ENCODE assay signal across 17 mouse cellular contexts in the genomic region with DNA sequence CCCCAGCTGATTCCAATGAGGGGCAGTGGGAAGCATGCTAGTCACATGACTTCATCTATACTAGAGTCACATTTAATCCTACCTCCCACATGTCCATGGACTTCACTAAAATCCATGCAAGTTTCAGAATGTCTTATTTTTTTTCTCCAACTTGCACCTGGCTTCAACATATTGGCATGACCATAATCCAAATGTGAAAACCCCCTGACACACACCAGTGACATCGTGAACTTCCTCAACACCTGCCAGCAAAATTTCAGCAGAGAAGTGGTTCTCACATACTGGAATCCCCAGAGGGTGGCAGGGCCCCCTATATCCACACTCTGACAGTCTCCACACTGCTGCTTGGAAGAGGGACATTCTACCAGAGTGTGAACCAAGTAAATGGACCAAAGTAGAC. TPM values are rescaled to one million over a fixed set of nuclear protein-coding genes. Genes with fewer than 3 reads are reported as not detected.
"Had no signal": no experiment of that assay in that cellular context is flagged by ENCODE, and none has a peak within 500 bp of the region (broad histone marks: within the 10 kb centered on the region; RNA-seq: fewer than 3 reads in every experiment).

No protein-coding gene starts in this region.

- H3K9ac ChIP-seq: neural tube, embryonic 13.5 days; neural tube, embryonic 15.5 days; stomach, embryonic 15.5 days had no signal

- H3K27ac ChIP-seq: neural tube, embryonic 13.5 days; neural tube, embryonic 15.5 days; stomach, embryonic 15.5 days; stomach, postnatal 0 days had no signal

- DNase-seq: retina, postnatal 1 day; right cerebral cortex, adult 18-20 months; right cerebral cortex, postnatal 14 days; right cerebral cortex, postnatal 25 days; right cerebral cortex, postnatal 4 days; spleen, adult 18-20 months; thymus, adult 18-20 months; thymus, adult 2 months; thymus, postnatal 14 days; thymus, postnatal 25 days; thymus, postnatal 36 days; thymus, postnatal 4 days had no signal

- H3K9me3 ChIP-seq: neural tube, embryonic 13.5 days; neural tube, embryonic 15.5 days; stomach, embryonic 15.5 days had no signal

- H3K36me3 ChIP-seq: neural tube, embryonic 13.5 days; neural tube, embryonic 15.5 days; stomach, embryonic 15.5 days had no signal

- H3K27me3 ChIP-seq: neural tube, embryonic 13.5 days; neural tube, embryonic 15.5 days; stomach, embryonic 15.5 days had no signal

- H3K4me3 ChIP-seq: neural tube, embryonic 13.5 days; neural tube, embryonic 15.5 days; stomach, embryonic 15.5 days had no signal

- H3K4me2 ChIP-seq: neural tube, embryonic 13.5 days; neural tube, embryonic 15.5 days; stomach, embryonic 15.5 days had no signal

RNA-seq across cellular contexts. Expression of a gene that starts 57.7 kb away (rescaled TPM):
- total RNA-seq: neutrophil, adult 5-6 weeks had no signal
